Mouse (Mus musculus) liver, embryonic 14.5 days (tissue): ENCODE measurements around the gene Timm50.

Experiments used
- CTCF ChIP-seq: IDR thresholded peaks from 2 replicates; pipeline ENCODE4 v1.5.1; 2016; ENCODE audit warnings: antibody characterized with exemption, low read depth, control low read depth
- EP300 ChIP-seq: IDR thresholded peaks from 2 replicates; pipeline ENCODE4 v1.6.1; 2016; ENCODE audit warnings: antibody characterized with exemption, low read depth

DNA sequence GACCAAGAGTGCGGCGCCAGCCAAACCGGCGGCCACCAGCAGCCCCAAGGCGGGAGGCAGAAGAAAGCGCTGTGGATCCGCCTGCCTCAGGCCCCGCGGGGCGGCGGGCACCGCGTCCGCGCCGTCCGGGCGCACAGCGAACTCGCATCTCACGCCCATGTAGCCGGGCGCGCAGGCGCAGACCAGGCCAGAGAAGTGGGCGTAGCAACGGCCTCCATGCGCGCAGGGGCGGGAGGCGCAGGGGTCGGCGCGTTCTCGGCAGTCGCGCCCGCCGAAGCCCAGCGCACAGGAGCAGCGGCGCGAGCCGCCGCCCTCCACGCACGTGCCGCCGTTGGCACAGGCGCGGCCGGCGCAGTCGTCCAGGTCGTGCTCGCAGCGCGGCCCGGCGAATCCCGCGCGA lies 17.4 kb downstream of the Timm50 start:
- TF ChIP-seq CTCF, result no peak
- TF ChIP-seq EP300, result no peak
